Mouse (Mus musculus): ENCODE measurements around the gene Cntfr. TPM values are rescaled to one million over a fixed set of nuclear protein-coding genes. Genes with fewer than 3 reads are reported as not detected.

Gene Cntfr
- polyA plus RNA-seq, 1 experiment from 2014 or later, result 8.2 TPM

DNA sequence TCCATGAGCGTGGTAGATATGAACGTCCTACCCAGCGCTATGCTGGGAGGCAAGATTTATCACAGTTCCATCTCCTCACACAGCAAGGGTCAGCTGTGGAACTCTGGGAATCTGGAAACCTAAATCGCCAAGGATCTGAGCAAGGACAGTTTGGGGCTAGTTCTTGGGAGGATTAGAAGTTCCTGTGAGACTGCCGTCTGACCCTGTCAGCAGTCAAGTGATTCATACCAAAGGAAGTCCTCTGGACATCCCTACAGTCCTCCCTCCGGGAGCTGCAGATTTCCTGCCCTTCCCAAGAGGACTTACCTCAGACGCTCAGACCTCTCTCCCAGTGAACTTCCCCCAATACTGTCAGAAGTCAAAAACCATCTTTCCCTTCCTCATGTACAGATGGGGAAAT lies 60.5 kb downstream of the Cntfr start:
- no peaks in the 10 kb centered on the region; the same call in 1 of the 2 replicates for H3K27me3 ChIP-seq (ENCODE audit: insufficient read depth, low read length)

DNA sequence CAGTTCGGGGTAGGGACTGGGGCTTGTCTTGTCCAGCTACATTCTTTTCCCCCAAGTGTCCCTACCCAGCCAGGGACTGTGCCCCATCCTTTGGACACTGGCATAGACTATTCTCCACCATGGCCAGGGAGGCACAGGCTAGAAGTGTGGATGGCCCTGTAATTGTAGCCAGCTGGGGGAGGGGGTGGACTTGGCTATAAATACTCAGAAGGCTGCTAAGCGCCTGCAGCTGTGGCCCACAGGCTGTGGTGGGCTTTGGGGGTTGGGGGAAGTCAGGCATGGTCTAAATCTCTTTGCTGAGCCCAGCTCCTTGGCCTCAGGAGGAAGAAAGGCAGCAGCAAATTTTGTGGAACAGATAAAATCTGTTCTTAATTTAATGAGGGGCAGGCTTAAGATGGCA lies 61.0 kb downstream of the Cntfr start:
- Histone ChIP-seq H3K9me3 (ENCODE audit: low read depth, low read length) (no peaks in the 10 kb centered on the region), H3K4me3 (ENCODE audit: low read depth, low read length) (no peak overlapping the region), H3K4me2 (no peak overlapping the region), H3K9ac (0 out of 2 replicates have a peak overlapping the region, but pooled peaks have one; percentile 8), H3K27me3 (ENCODE audit: insufficient read depth, low read length) (no peaks in the 10 kb centered on the region; the same call in 1 of the 2 replicates), H3K36me3 (ENCODE audit: insufficient read depth) (no peaks in the 10 kb centered on the region), H3K27ac (ENCODE audit: low read depth) (peak overlapping the region; percentile 42; the same call in 1 of the 2 replicates), H3K4me1 (ENCODE audit: insufficient read depth) (peaks cover 23% of the 10 kb centered on the region)
- 53% methylated on average over 2 of the region's 2 CpGs for WGBS
- ATAC-seq (ENCODE audit: insufficient read depth), result no peak
- DNase-seq, result no peak
- no peak for TF ChIP-seq CTCF (IDR thresholded peaks at IDR 0.05; ENCODE audit: low read depth)

More for the DNA sequence above, 60.5 kb downstream of the Cntfr start:
- 0 out of 2 replicates have a peak overlapping the region, but pooled peaks have one; percentile 8 for H3K9ac ChIP-seq
- ATAC-seq (ENCODE audit: insufficient read depth), result no peak
- 38% methylated on average over 7 of the region's 7 CpGs for WGBS
- H3K4me3 ChIP-seq (ENCODE audit: low read depth, low read length), result no peak overlapping the region
- no peaks in the 10 kb centered on the region for H3K9me3 ChIP-seq (ENCODE audit: low read depth, low read length)
- DNase-seq, result peak; percentile 35
- no peak for TF ChIP-seq CTCF (IDR thresholded peaks at IDR 0.05; ENCODE audit: low read depth)
- H3K4me1 ChIP-seq (ENCODE audit: insufficient read depth), result peaks cover 18% of the 10 kb centered on the region
- H3K36me3 ChIP-seq (ENCODE audit: insufficient read depth), result no peaks in the 10 kb centered on the region
- no peak overlapping the region for H3K4me2 ChIP-seq
- H3K27ac ChIP-seq (ENCODE audit: low read depth), result peak overlapping the region; percentile 42; the same call in 1 of the 2 replicates

DNA sequence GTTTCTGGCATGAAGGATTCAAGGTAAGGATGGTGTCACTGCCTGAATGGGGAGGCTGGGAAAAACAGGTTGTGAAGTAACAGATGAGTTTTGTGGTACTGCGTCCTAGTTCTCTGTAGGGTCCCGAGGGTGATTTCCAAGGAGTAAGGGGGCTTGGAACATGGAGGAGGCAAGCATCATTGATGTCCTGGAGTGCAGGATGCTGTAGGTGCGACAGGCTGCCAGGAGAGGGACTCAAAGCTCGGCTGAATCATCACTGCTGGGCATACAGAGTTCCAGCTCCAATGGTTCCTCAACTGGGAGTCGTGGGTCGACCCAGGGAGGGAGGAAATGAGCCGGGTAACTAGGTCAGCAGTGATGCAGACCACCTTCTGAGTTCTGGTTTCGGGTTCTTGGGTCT lies 61.7 kb downstream of the Cntfr start:
- DNase-seq, result no peak
- Histone ChIP-seq H3K4me2 (no peak overlapping the region), H3K27me3 (ENCODE audit: insufficient read depth, low read length) (no peaks in the 10 kb centered on the region; the same call in 1 of the 2 replicates), H3K36me3 (ENCODE audit: insufficient read depth) (no peaks in the 10 kb centered on the region), H3K9ac (no peak overlapping the region), H3K4me3 (ENCODE audit: low read depth, low read length) (no peak overlapping the region), H3K27ac (ENCODE audit: low read depth) (no peak overlapping the region), H3K4me1 (ENCODE audit: insufficient read depth) (peaks cover 28% of the 10 kb centered on the region), H3K9me3 (ENCODE audit: low read depth, low read length) (no peaks in the 10 kb centered on the region)
- TF ChIP-seq CTCF (IDR thresholded peaks at IDR 0.05; ENCODE audit: low read depth), result peak; percentile 25
- no peak for ATAC-seq (ENCODE audit: insufficient read depth)
- 59% methylated on average over 8 of the region's 8 CpGs for WGBS

DNA sequence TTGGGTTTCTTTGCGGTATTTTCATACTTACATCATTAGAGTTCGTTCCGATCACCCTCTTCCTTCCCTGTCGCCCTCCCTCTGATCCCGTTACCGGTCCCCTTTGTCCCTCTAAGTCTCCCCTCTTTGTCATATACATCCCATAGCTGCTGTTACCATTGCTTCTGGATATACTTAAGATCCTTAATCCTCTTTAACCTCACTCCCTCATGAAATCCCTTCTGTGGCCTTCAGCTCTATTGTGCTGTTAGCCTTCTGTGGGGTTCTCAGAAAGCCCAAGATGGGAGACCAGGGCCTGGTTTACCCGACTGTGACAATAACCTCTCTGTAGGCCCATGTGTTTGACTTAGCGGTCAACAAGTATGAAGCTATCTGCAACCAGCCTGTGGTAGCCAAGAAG lies 62.3 kb downstream of the Cntfr start:
- DNase-seq (no peak), ATAC-seq (ENCODE audit: insufficient read depth) (no peak)
- Histone ChIP-seq H3K9me3 (ENCODE audit: low read depth, low read length) (no peaks in the 10 kb centered on the region), H3K27ac (ENCODE audit: low read depth) (no peak overlapping the region), H3K4me2 (no peak overlapping the region), H3K4me1 (ENCODE audit: insufficient read depth) (peaks cover 29% of the 10 kb centered on the region), H3K9ac (no peak overlapping the region), H3K4me3 (ENCODE audit: low read depth, low read length) (no peak overlapping the region), H3K27me3 (ENCODE audit: insufficient read depth, low read length) (no peaks in the 10 kb centered on the region; the same call in 1 of the 2 replicates), H3K36me3 (ENCODE audit: insufficient read depth) (no peaks in the 10 kb centered on the region)
- TF ChIP-seq CTCF (IDR thresholded peaks at IDR 0.05; ENCODE audit: low read depth), result no peak
- 87% methylated on average over 8 of the region's 8 CpGs for WGBS

DNA sequence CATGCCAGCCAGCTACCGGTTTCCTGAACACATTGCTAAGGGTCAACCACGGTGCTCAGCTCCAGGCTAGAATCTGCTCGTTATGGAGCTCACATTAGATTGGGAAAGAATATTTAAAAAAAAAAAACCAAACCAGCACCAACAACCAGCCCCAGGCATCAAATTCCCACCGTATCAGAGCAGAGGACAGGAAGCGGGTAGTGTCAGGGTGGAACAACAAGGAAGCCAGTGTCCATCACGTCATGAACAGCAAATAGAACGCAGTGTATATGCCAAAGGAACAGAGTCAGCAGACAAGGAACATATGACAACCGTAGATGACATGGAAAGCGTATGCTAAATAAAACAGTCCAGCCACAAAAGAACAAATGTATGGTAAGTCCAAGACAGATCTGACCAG lies 63.9 kb downstream of the Cntfr start:
- Histone ChIP-seq H3K27ac (ENCODE audit: low read depth) (no peak overlapping the region), H3K4me3 (ENCODE audit: low read depth, low read length) (no peak overlapping the region), H3K9ac (no peak overlapping the region), H3K4me1 (ENCODE audit: insufficient read depth) (peaks cover 38% of the 10 kb centered on the region), H3K9me3 (ENCODE audit: low read depth, low read length) (no peaks in the 10 kb centered on the region), H3K27me3 (ENCODE audit: insufficient read depth, low read length) (no peaks in the 10 kb centered on the region), H3K36me3 (ENCODE audit: insufficient read depth) (no peaks in the 10 kb centered on the region), H3K4me2 (no peak overlapping the region)
- ATAC-seq (ENCODE audit: insufficient read depth) (no peak), DNase-seq (peak; percentile 28)
- 62% methylated on average over 9 of the region's 9 CpGs for WGBS
- TF ChIP-seq CTCF (IDR thresholded peaks at IDR 0.05; ENCODE audit: low read depth), result no peak

DNA sequence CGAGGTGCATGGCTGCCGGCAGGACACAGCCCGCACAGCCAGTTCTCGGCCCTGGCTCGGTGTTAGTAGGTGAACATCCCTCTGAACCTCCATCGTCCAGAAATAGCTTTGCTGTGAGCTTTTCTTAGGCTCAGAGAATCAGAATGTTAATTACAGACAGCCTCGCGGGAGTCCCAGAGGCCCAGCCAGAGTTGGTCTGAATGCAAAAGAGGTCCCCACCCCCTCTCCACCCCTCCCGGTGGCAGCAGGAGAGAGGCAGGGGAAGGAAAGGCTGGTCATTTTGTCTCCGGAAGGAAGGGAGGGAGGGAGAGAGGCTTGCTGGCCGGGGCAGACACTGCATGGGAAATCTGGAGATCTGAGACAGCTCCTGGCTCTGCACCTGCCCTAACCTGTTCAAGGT lies 65.5 kb downstream of the Cntfr start:
- H3K27ac ChIP-seq (ENCODE audit: low read depth), result peak overlapping the region; percentile 66
- peak overlapping the region; percentile 32 for H3K4me2 ChIP-seq
- no peak overlapping the region; the same call in 1 of the 2 replicates for H3K9ac ChIP-seq
- no peaks in the 10 kb centered on the region for H3K9me3 ChIP-seq (ENCODE audit: low read depth, low read length)
- WGBS, result 5% methylated on average over 11 of the region's 11 CpGs
- DNase-seq, result peak; percentile 59
- peaks cover 42% of the 10 kb centered on the region for H3K4me1 ChIP-seq (ENCODE audit: insufficient read depth)
- no peaks in the 10 kb centered on the region for H3K27me3 ChIP-seq (ENCODE audit: insufficient read depth, low read length)
- no peak for TF ChIP-seq CTCF (IDR thresholded peaks at IDR 0.05; ENCODE audit: low read depth)
- ATAC-seq (ENCODE audit: insufficient read depth), result no peak
- H3K4me3 ChIP-seq (ENCODE audit: low read depth, low read length), result no peak overlapping the region
- no peaks in the 10 kb centered on the region for H3K36me3 ChIP-seq (ENCODE audit: insufficient read depth)

DNA sequence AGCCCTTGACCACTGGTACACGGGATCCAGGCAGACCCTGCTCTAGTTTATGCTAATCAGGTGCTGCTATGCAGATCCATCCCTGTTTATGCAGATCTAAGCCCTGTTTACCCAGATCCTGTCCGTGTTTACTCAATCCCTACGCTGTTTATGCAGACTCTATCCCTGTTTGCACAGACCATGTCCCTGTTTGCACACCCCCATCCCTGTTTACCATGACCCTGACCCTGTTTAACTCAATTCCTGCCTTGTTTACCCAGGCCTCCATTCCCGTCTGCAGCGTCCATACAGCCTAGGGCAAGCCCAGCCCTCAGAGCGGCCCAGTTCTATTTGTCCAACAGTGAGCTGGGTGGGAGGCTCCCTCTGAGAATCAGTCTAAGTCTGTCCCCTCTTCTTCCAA lies 66.7 kb downstream of the Cntfr start:
- DNase-seq (peak; percentile 46), ATAC-seq (ENCODE audit: insufficient read depth) (peak; percentile 14; the same call in 1 of the 2 replicates)
- H3K9me3 ChIP-seq (ENCODE audit: low read depth, low read length), result no peaks in the 10 kb centered on the region
- no peak for TF ChIP-seq CTCF (IDR thresholded peaks at IDR 0.05; ENCODE audit: low read depth)
- H3K4me3 ChIP-seq (ENCODE audit: low read depth, low read length), result no peak overlapping the region
- no peak overlapping the region for H3K27ac ChIP-seq (ENCODE audit: low read depth)
- H3K27me3 ChIP-seq (ENCODE audit: insufficient read depth, low read length), result no peaks in the 10 kb centered on the region
- peaks cover 34% of the 10 kb centered on the region for H3K4me1 ChIP-seq (ENCODE audit: insufficient read depth)
- H3K9ac ChIP-seq, result no peak overlapping the region
- no peaks in the 10 kb centered on the region for H3K36me3 ChIP-seq (ENCODE audit: insufficient read depth)
- no peak overlapping the region for H3K4me2 ChIP-seq
- 19% methylated on average over 6 of the region's 6 CpGs for whole genome bisulfite sequencing
